Mouse (Mus musculus): ENCODE data around the gene Tgfbr3. TPM values are rescaled to one million over a fixed set of nuclear protein-coding genes. Genes with fewer than 3 reads are reported as not detected.

Tgfbr3 gene
- polyA plus RNA-seq, 1 experiment from 2014 or later, result 17.5 TPM

GRCm38 (mm10) chr5:107295061-107295816 lies 5.8 kb upstream of the Tgfbr3 start:
- ATAC-seq (ENCODE audit: insufficient number of reproducible peaks, insufficient read depth, low FRiP score, low TSS enrichment, low read depth), result no peak
- H3K27ac ChIP-seq, result no peak overlapping the region
- no peak overlapping the region for H3K4me3 ChIP-seq (replicated peaks)

GRCm38 (mm10) chr5:107294041-107294440 lies 4.6 kb upstream of the Tgfbr3 start:
- Histone ChIP-seq H3K9me3 (no peaks in the 10 kb centered on the region), H3K27ac (no peak overlapping the region), H3K27me3 (peaks cover 17% of the 10 kb centered on the region), H3K36me3 (no peaks in the 10 kb centered on the region), H3K4me2 (no peak overlapping the region), H3K9ac (replicated peaks) (no peak overlapping the region), H3K4me1 (replicated peaks) (peaks cover 32% of the 10 kb centered on the region), H3K4me3 (replicated peaks) (no peak overlapping the region)
- 92% methylated on average over 4 of the region's 4 CpGs for WGBS
- no peak for ATAC-seq (ENCODE audit: insufficient number of reproducible peaks, insufficient read depth, low FRiP score, low TSS enrichment, low read depth)

More at GRCm38 (mm10) chr5:107295061-107295816, 5.8 kb upstream of the Tgfbr3 start:
- no peaks in the 10 kb centered on the region for H3K9me3 ChIP-seq
- 72% methylated on average over 8 of the region's 8 CpGs for WGBS
- no peak overlapping the region for H3K9ac ChIP-seq (replicated peaks)
- H3K36me3 ChIP-seq, result no peaks in the 10 kb centered on the region
- H3K4me2 ChIP-seq, result no peak overlapping the region
- H3K27me3 ChIP-seq, result peaks cover 10% of the 10 kb centered on the region
- peaks cover 25% of the 10 kb centered on the region for H3K4me1 ChIP-seq (replicated peaks)

- ATAC-seq (ENCODE audit: insufficient number of reproducible peaks, insufficient read depth, low FRiP score, low TSS enrichment, low read depth), result no peak
- peaks cover 30% of the 10 kb centered on the region for H3K27me3 ChIP-seq
- no peaks in the 10 kb centered on the region for H3K9me3 ChIP-seq
- H3K27ac ChIP-seq, result peak overlapping the region; percentile 90; the same call in 1 of the 2 replicates
- H3K4me3 ChIP-seq (replicated peaks), result peak overlapping the region; percentile 84
- peaks cover 24% of the 10 kb centered on the region for H3K4me1 ChIP-seq (replicated peaks)
- WGBS, result 29% methylated on average over 8 of the region's 8 CpGs
- no peak overlapping the region for H3K9ac ChIP-seq (replicated peaks)
- H3K4me2 ChIP-seq, result peak overlapping the region; percentile 94
- no peaks in the 10 kb centered on the region for H3K36me3 ChIP-seq
Measured at GRCm38 (mm10) chr5:107289986-107290385, 557 bp upstream of the Tgfbr3 start.

GRCm38 (mm10) chr5:107288427-107289233 lies 799 bp downstream of the Tgfbr3 start:
- 0 out of 2 replicates have a peak, but pooled peaks have one; percentile 8 for ATAC-seq (ENCODE audit: insufficient number of reproducible peaks, insufficient read depth, low FRiP score, low TSS enrichment, low read depth)
- H3K9ac ChIP-seq (replicated peaks), result peak overlapping the region; percentile 85
- no peaks in the 10 kb centered on the region for H3K36me3 ChIP-seq
- peak overlapping the region; percentile 84 for H3K4me3 ChIP-seq (replicated peaks)
- H3K4me2 ChIP-seq, result peak overlapping the region; percentile 94
- no peaks in the 10 kb centered on the region for H3K9me3 ChIP-seq
- under 1% methylated on average over 62 of the region's 62 CpGs for WGBS
- peaks cover 30% of the 10 kb centered on the region for H3K27me3 ChIP-seq
- peaks cover 31% of the 10 kb centered on the region for H3K4me1 ChIP-seq (replicated peaks)
- H3K27ac ChIP-seq, result peak overlapping the region; percentile 90

GRCm38 (mm10) chr5:107287908-107288267 lies 1.5 kb downstream of the Tgfbr3 start:
- H3K27ac ChIP-seq, result no peak overlapping the region
- H3K4me2 ChIP-seq, result peak overlapping the region; percentile 94
- no peak for ATAC-seq (ENCODE audit: insufficient number of reproducible peaks, insufficient read depth, low FRiP score, low TSS enrichment, low read depth)
- H3K4me1 ChIP-seq (replicated peaks), result peaks cover 38% of the 10 kb centered on the region
- peaks cover 30% of the 10 kb centered on the region for H3K27me3 ChIP-seq
- H3K9ac ChIP-seq (replicated peaks), result no peak overlapping the region; the same call in 1 of the 2 replicates
- H3K36me3 ChIP-seq, result no peaks in the 10 kb centered on the region
- H3K4me3 ChIP-seq (replicated peaks), result peak overlapping the region; percentile 84
- 40% methylated on average over 5 of the region's 5 CpGs for WGBS
- no peaks in the 10 kb centered on the region for H3K9me3 ChIP-seq

GRCm38 (mm10) chr5:107287254-107287907 lies 2.0 kb downstream of the Tgfbr3 start:
- Histone ChIP-seq H3K9me3 (no peaks in the 10 kb centered on the region), H3K27ac (no peak overlapping the region), H3K9ac (replicated peaks) (no peak overlapping the region), H3K4me3 (replicated peaks) (peak overlapping the region; percentile 84), H3K27me3 (peaks cover 30% of the 10 kb centered on the region), H3K4me1 (replicated peaks) (peaks cover 38% of the 10 kb centered on the region), H3K36me3 (no peaks in the 10 kb centered on the region), H3K4me2 (peak overlapping the region; percentile 94)
- ATAC-seq (ENCODE audit: insufficient number of reproducible peaks, insufficient read depth, low FRiP score, low TSS enrichment, low read depth), result no peak
- WGBS, result 26% methylated on average over 6 of the region's 6 CpGs

GRCm38 (mm10) chr5:107285563-107285962 lies 3.9 kb downstream of the Tgfbr3 start:
- Histone ChIP-seq H3K9me3 (no peaks in the 10 kb centered on the region), H3K9ac (replicated peaks) (no peak overlapping the region), H3K36me3 (peaks cover 1% of the 10 kb centered on the region; the same call in 1 of the 2 replicates), H3K4me1 (replicated peaks) (peaks cover 45% of the 10 kb centered on the region), H3K4me2 (no peak overlapping the region), H3K4me3 (replicated peaks) (no peak overlapping the region), H3K27me3 (peaks cover 26% of the 10 kb centered on the region), H3K27ac (no peak overlapping the region)
- 75% methylated on average over 6 of the region's 6 CpGs for WGBS
- ATAC-seq (ENCODE audit: insufficient number of reproducible peaks, insufficient read depth, low FRiP score, low TSS enrichment, low read depth), result no peak

GRCm38 (mm10) chr5:107283935-107284524 lies 5.4 kb downstream of the Tgfbr3 start:
- no peak overlapping the region for H3K9ac ChIP-seq (replicated peaks)
- H3K4me1 ChIP-seq (replicated peaks), result peaks cover 37% of the 10 kb centered on the region
- no peak overlapping the region for H3K4me3 ChIP-seq (replicated peaks)
- no peak overlapping the region for H3K4me2 ChIP-seq
- H3K36me3 ChIP-seq, result peaks cover 6% of the 10 kb centered on the region; the same call in 1 of the 2 replicates
- no peak for ATAC-seq (ENCODE audit: insufficient number of reproducible peaks, insufficient read depth, low FRiP score, low TSS enrichment, low read depth)
- no peak overlapping the region for H3K27ac ChIP-seq
- H3K9me3 ChIP-seq, result no peaks in the 10 kb centered on the region
- peaks cover 16% of the 10 kb centered on the region for H3K27me3 ChIP-seq
- WGBS, result 71% methylated on average over 10 of the region's 10 CpGs

- WGBS, result 57% methylated on average over 9 of the region's 9 CpGs
- Histone ChIP-seq H3K4me3 (replicated peaks) (no peak overlapping the region), H3K9me3 (no peaks in the 10 kb centered on the region), H3K36me3 (peaks cover 6% of the 10 kb centered on the region; the same call in 1 of the 2 replicates), H3K27me3 (peaks cover 9% of the 10 kb centered on the region), H3K9ac (replicated peaks) (no peak overlapping the region), H3K4me2 (no peak overlapping the region), H3K27ac (0 out of 2 replicates have a peak overlapping the region, but pooled peaks have one; percentile 13), H3K4me1 (replicated peaks) (peaks cover 32% of the 10 kb centered on the region)
- no peak for ATAC-seq (ENCODE audit: insufficient number of reproducible peaks, insufficient read depth, low FRiP score, low TSS enrichment, low read depth)
Measured at GRCm38 (mm10) chr5:107282561-107283307, 6.7 kb downstream of the Tgfbr3 start.

- no peak overlapping the region for H3K4me3 ChIP-seq (replicated peaks)
- H3K4me2 ChIP-seq, result no peak overlapping the region
- 88% methylated on average over 4 of the region's 4 CpGs for WGBS
- H3K36me3 ChIP-seq, result peaks cover 6% of the 10 kb centered on the region; the same call in 1 of the 2 replicates
- H3K27ac ChIP-seq, result no peak overlapping the region
- peaks cover 50% of the 10 kb centered on the region for H3K4me1 ChIP-seq (replicated peaks)
- no peak overlapping the region for H3K9ac ChIP-seq (replicated peaks)
- H3K27me3 ChIP-seq, result 0 out of 2 replicates have a peak, but pooled peaks cover 3% of the 10 kb centered on the region
- ATAC-seq (ENCODE audit: insufficient number of reproducible peaks, insufficient read depth, low FRiP score, low TSS enrichment, low read depth), result no peak
- H3K9me3 ChIP-seq, result no peaks in the 10 kb centered on the region
Measured at GRCm38 (mm10) chr5:107279263-107279662, 10.2 kb downstream of the Tgfbr3 start.
